Mouse (Mus musculus) megakaryocyte-erythroid progenitor cell, adult 5 weeks (primary cell): ENCODE measurements around the gene Olfr770. TPM values are rescaled to one million over a fixed set of nuclear protein-coding genes. Genes with fewer than 3 reads are reported as not detected.

Experiments
- polyA plus RNA-seq: library from polyadenylated mRNA; stranded (reverse); fragments of >175 nt; gene quantifications from 2 replicates; pipeline ENCODE4 v1.2.3, GENCODE M21; 2012

Olfr770 gene
- not detected in 2 replicates for polyA plus RNA-seq

GRCm38 (mm10) chr10:129138898-129139297 is at the start of gene Olfr770:
Gene Olfr770 (minus strand): TSS chr10:129138998.

DNA sequence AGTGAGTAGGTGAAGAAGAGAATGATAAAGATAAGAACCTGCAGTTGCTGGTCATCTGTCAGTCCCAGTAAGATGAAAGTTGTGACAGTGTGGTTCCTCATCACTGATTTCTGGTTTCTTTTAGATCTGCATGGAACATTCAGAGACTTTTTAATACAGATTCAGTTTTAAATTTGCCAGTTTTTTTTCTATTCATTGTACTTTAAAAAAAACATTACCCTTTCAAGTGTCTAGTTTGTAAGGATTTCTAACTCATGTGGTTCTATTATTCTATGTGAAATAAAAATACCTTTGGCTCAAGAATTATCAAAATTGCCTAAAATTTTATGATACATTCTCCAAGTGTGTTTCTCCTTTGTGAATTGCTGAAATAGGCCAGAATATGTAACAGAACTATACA is 48.5 kb upstream of the Olfr770 start, which contains the start of gene Olfr773:
Gene Olfr773, minus strand, starts transcription at position 101 of the 400 bp plus-strand sequence.

DNA sequence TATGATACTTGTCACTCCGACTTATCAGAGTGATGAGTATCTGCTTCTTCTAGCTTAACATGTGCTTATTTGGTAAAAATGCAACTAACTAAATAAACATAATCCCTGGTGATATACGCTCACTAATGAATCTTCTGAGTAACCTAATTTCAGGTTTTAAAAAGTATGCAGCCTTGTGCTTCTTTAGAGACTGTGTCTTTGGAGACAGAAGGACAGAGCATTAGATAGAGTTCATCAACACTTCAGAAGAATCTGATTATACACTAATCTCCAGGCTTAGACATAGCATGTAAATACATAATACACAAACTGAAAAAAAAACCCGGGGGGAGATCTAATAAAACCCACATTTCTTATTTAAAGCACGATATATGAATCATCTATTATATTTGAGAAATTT is 39.0 kb upstream of the Olfr770 start, which contains the start of gene Olfr772:
Gene Olfr772, minus strand, starts transcription at position 101 of the 400 bp plus-strand sequence.

GRCm38 (mm10) chr10:129164651-129165050 is 25.9 kb upstream of the Olfr770 start, which contains the start of gene Olfr771:
Gene Olfr771 (minus strand): TSS chr10:129164751.

DNA sequence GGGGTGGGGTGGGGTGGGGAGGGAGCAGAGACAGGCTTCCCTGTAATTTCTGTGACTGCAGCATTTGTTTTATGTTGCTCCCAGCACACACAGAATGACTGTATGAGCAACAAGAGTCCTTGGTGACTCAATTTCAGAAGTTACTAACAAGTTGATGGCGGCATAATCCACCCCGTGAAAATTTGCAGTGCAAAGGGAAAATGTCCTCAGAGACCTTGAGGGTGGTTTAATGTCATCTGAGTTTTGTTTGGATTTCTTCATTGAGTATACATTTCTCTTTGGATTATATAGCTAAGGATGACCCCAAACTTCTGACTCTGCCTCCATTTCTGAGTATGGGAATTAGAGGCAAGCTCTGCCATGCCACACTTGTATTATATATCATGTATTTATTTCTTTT is 21.0 kb downstream of the Olfr770 start, which contains the start of gene Olfr769:
Gene Olfr769, minus strand, starts transcription at position 101 of the 400 bp plus-strand sequence.

GRCm38 (mm10) chr10:129099275-129099674 is 39.5 kb downstream of the Olfr770 start, which contains the start of gene Olfr768:
Gene Olfr768 (minus strand): TSS chr10:129099375.

GRCm38 (mm10) chr10:129082810-129083209 is 56.0 kb downstream of the Olfr770 start, which contains the start of gene Olfr767:
Gene Olfr767 (minus strand): TSS chr10:129082910.

Other genes starting within 250 kb of the Olfr770 start
- gene Gdf11, start 247.3 kb downstream of the Olfr770 start, polyA plus RNA-seq, result 0.11 and 0.16 TPM in 2 replicates
- 48.8 and 52.5 TPM in 2 replicates for gene Cd63, start 238.0 kb downstream of the Olfr770 start, polyA plus RNA-seq
- gene Rdh5, start 216.1 kb downstream of the Olfr770 start, polyA plus RNA-seq, result 2.5 and 3.0 TPM in 2 replicates
- gene Bloc1s1, start 215.0 kb downstream of the Olfr770 start, polyA plus RNA-seq, result 264 and 304 TPM in 2 replicates
- gene Itga7, start 205.2 kb downstream of the Olfr770 start, polyA plus RNA-seq, result 0.04 and 0.10 TPM in 2 replicates
- gene Mettl7b, start 178.0 kb downstream of the Olfr770 start, polyA plus RNA-seq, result not detected in 2 replicates
- not detected in 2 replicates for gene Olfr9, start 149.6 kb downstream of the Olfr770 start, polyA plus RNA-seq
- not detected in 2 replicates for gene Olfr763, start 128.2 kb downstream of the Olfr770 start, polyA plus RNA-seq
- not detected in 2 replicates for gene Olfr764-ps1, start 99.1 kb downstream of the Olfr770 start, polyA plus RNA-seq
- not detected in 2 replicates for gene Olfr765, start 89.0 kb downstream of the Olfr770 start, polyA plus RNA-seq
- gene Olfr766-ps1, start 70.0 kb downstream of the Olfr770 start, polyA plus RNA-seq, result not detected in 2 replicates
- gene Olfr767, start 56.1 kb downstream of the Olfr770 start, polyA plus RNA-seq, result not detected in 2 replicates
- gene Olfr768, start 39.6 kb downstream of the Olfr770 start, polyA plus RNA-seq, result 0.02 TPM in 1 of 2 replicates, not detected in the other
- not detected in 2 replicates for gene Olfr769, start 21.1 kb downstream of the Olfr770 start, polyA plus RNA-seq
- gene Olfr771, start 25.8 kb upstream of the Olfr770 start, polyA plus RNA-seq, result not detected in 2 replicates
- gene Olfr772, start 38.9 kb upstream of the Olfr770 start, polyA plus RNA-seq, result not detected in 2 replicates
- not detected in 2 replicates for gene Olfr773, start 48.4 kb upstream of the Olfr770 start, polyA plus RNA-seq
- not detected in 2 replicates for gene Olfr774, start 97.2 kb upstream of the Olfr770 start, polyA plus RNA-seq
- gene Olfr775, start 109.4 kb upstream of the Olfr770 start, polyA plus RNA-seq, result not detected in 2 replicates
- gene Olfr776, start 120.1 kb upstream of the Olfr770 start, polyA plus RNA-seq, result not detected in 2 replicates
- not detected in 2 replicates for gene Olfr777, start 132.5 kb upstream of the Olfr770 start, polyA plus RNA-seq
- not detected in 2 replicates for gene Olfr780, start 179.1 kb upstream of the Olfr770 start, polyA plus RNA-seq
- not detected in 2 replicates for gene Olfr781, start 189.9 kb upstream of the Olfr770 start, polyA plus RNA-seq
- gene Olfr782, start 209.9 kb upstream of the Olfr770 start, polyA plus RNA-seq, result 0.04 TPM in 1 of 2 replicates, not detected in the other
- gene Olfr784, start 245.1 kb upstream of the Olfr770 start, polyA plus RNA-seq, result not detected in 2 replicates